Mouse (Mus musculus) liver, adult (tissue): ENCODE data around the gene Lmnb2.

Experiments used
- GATA4 ChIP-seq: IDR thresholded peaks from 2 replicates; pipeline ENCODE4 v1.6.1; 2014; ENCODE audit warnings: mild to moderate bottlenecking, low read length; ENCODE audit not compliant: insufficient replicate concordance

The Lmnb2 gene

DNA sequence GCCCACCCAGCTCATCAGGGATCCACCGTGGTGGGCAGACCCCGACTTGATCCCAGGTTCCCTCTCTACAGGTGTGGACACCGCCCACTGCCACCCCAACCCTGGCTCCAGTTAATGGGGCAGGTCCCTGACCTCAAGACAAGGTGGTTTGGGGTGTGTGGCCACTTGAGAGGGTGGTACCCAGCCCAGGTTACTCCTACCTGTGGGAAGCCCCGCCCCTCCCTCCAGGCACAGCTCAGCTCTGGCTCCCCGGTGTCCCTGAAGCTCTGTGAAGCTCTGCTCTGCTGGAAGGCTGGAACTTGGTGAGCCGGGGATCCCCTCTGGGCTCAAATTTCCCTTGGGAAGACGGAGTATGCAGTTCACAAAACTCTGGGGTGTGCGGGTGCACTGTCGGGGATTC, 46.5 kb downstream of the Lmnb2 start, which contains the start of gene Tmprss9:
Gene Tmprss9 (plus strand): TSS at position 268 of the 400 bp plus-strand sequence.
- TF ChIP-seq GATA4 = no peak

DNA sequence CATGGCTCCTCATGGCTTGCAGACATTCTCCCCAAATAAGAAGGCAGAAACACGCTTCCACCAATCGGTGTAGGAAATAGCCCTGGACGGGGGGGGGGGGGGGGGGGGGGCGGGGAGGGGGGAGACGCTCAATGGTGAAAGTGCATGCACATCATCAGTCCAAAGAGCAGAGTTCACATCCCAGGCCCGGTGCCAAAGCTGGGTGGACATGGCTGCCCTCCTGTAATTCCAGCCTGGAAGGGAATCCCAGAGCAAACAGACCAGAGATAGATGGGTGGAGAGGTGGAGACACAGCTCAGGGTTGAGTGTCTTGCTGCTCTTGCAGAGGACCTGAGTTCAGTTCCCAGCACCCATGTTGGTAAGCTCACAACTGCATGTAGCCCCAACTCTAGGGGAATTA, 47.1 kb downstream of the Lmnb2 start:
- TF ChIP-seq GATA4 = no peak

DNA sequence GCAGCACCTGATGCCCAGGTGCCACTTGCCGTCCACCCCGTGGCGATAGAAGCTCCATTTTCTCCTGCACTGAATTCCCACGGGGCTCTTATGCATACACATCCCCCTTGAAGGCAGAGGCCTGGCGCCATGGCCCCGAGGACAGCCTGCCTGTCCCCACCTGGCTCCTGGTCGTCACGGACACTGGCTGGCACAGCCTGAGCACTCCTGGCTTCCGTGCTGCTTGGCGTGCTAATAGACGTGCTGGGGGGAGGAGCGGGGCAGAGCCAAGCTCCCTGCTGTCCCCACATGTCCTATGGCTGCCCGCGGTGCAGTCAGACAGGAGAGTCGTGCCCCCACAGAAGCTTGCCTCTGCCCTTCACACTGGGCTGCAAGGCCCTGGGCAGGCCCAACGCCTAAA, 53.6 kb downstream of the Lmnb2 start:
- TF ChIP-seq GATA4 = no peak

DNA sequence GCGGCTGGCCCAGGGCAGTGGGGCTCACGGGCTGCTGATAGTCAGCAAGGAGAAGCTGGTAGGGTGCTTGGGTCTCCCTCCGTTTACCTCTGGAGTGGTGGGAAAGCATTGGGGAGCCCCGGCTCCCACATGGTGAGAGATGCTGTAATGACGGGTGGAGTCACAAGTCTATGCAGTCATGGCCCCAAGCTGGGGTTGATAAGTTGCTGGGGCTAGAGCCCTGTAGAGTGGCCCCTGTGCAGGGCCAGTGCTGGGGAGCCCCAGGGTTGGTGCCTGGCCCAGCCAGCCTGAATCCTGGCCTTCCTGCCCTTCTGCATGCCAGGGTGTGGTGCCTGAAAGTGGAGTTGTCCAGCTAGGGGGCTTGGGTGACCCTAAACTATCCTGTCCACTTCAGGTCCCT, 55.7 kb downstream of the Lmnb2 start:
- TF ChIP-seq GATA4 = no peak

DNA sequence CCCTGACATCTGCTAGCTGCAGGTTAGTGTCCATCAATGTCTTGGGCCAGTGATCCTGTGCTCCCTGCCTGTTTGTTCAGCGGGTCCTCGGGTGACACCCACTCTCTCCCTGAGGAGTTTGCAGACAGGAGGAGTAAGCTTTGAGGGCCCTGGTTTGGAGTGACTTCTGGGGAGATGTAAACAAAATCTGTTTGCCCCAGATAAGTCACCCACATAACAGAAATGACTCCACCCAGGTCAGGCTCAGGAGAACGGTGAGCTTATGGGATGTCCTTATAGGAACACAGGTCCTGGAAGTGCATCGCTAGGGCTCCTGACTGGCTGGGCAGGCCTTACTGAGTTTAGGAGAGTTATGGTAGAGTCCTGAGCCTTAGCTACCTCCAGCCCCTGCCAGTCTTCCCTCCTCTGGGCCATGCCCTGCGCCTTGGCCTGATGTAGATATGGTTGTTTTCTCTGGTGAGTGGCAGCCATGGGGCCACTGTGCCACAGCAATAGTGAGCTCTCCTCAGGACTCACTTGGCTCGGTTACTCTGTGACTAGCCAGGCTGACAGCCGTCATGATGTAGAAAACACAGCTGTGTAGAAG, 59.6 kb downstream of the Lmnb2 start:
- TF ChIP-seq GATA4 = no peak

DNA sequence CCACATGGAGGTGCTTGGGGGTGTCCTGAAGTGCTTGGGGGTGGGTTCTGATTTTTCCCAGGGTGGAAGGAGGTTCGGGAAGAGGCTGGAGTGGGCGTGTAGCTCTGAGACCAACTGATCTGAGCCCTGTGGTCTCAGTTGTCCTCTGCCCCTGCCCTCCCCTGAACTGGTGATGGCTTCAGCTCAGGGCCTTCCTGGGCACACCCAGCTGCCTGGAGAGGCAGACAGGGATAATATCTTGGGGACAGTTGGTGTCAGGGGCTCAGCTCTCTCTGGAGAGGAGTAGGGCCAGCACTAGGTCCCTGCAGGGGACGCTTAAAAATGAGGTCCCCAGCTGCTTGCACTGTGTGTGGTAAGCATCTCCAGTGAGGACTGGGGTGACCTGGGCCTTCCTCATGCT, 60.2 kb downstream of the Lmnb2 start:
- no peak for TF ChIP-seq GATA4

DNA sequence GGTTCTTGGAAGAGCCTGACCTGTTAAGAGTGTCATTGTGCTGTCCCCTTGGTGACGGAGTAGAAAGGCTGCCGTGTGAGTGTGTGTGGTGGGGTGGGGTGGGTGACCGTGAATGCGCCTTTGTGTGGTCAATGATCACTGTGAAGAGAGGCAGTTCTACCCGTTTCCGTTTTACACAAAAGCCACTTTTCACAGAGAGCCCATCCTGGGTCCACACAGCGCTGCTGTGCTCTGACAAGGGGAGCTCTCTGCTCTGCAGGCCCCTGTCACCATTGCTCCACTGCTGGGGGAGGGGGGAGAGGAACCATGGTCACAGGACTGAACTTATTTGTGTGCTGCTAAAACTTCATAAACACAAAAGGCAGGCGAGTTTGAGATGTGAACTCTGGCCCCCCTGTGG, 60.7 kb downstream of the Lmnb2 start:
- TF ChIP-seq GATA4 = no peak

DNA sequence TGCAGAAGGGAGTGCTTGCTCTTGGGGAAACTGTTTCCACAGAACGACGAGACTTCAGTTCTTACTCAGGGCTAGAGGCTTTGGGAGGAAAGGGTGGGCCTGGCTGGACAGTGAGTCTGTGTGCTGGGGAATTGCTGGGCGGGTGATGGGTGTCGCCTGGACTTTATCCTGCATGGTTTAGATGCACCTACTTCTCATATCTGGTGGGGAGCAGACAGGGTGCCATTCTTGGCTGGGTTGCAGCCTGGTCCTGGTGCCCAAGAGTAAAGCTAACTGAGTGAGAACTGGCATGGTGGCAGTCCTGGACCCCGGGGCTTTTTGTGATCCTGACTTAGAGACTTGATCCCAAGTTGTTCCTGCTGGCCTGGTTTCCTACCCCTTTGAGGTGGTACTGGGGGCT, 61.1 kb downstream of the Lmnb2 start:
- TF ChIP-seq GATA4 = no peak

DNA sequence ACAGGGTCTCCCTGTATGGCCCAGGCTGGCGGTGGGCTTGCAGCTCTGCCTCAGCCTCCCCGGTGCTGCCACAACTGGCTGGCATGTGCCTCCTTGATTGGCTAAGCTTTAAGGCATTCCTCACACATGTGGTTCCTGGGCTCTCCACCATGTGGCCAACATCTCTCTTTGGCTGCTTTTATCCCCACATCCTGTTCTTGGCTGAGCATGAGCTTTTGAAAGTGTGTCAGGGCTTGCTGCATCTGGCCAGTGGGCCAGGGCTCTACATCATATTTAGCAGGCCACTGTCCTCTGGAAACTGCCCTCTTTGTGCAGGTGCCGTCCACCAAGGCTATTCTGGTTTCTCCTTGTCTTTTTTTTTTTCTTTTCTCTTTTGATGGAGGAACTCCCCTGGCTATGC, 61.8 kb downstream of the Lmnb2 start:
- no peak for TF ChIP-seq GATA4

DNA sequence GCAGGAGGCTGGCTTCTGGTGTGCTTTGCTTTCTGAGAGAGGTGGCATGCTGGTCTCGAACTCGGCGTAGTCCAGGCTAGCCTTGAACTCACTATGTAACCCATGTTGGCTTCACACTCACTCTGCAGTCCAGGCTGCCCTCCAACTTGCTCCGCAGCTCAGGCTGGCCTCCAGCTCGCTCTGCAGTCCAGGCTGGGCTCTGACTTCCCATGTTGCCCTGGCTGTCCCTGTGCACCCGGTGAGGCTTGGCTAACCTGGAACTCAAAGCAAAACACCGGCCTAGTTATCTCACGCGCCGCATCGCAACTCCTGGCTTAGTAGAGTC, 62.3 kb downstream of the Lmnb2 start:
- no peak for TF ChIP-seq GATA4

DNA sequence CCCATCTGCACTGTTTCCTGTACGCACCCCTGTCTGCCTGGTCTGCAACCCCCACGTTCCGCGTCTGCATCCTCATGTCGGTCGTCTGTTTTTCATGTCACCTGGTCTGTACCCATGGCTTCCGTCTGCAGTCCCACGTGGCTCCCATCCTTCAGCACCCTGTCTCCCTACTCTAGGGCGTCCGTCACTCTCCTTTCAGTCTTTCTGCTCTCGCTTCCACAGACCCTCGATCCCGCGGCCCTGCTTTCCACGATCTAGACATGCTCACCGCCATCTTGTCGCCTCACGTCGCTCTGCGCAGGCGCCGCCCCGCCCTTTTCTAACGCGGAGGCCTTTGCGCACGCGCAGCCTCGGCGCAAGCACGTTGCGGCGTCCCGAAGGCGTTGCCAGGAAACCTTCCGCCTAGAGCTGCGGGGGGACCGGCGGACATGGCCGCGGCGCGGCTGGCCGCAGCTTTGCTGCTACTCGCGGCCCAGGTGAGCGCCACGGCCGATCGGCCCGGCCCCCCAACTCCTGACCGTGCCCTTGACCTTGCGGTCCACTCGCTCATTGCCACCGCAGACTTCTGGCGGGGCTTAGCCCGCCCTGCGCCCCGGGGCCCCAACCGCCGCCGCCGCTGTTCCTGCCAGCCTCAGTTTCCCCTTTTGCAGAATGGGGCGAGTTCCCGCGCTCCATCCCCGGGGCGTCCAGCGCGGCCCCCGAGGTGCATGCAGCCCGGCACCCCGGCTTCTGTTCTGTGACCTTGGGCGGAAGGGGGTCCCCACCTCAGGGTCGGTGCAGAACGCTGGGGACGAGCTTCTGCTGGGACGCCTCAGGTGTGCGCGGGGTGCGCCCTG, 62.9 kb downstream of the Lmnb2 start, which contains the start of the genes Lsm7 and Sppl2b:
Gene Lsm7 (minus strand): TSS at position 297 of the 836 bp plus-strand sequence.
Gene Sppl2b (plus strand): TSS at position 363 of the 836 bp plus-strand sequence.
- TF ChIP-seq GATA4 = no peak; the same call in 1 of the 2 replicates
